Mouse (Mus musculus) lung, postnatal 4 days (tissue): Measurements from ENCODE around the gene Isca1.
A peak's percentile ranks its signal among the peaks of the same experiment; 100 is the strongest.
"Not testable (repeated sequence)": the region's sequence is repeated elsewhere in the genome, so short reads cannot be mapped to it uniquely, and the experiment has no call there.

ENCODE experiments used
- DNase-seq, 2 experiments: peaks; one replicate each; pipeline ENCODE4 v3.0.0; 2021

Gene Isca1

DNA sequence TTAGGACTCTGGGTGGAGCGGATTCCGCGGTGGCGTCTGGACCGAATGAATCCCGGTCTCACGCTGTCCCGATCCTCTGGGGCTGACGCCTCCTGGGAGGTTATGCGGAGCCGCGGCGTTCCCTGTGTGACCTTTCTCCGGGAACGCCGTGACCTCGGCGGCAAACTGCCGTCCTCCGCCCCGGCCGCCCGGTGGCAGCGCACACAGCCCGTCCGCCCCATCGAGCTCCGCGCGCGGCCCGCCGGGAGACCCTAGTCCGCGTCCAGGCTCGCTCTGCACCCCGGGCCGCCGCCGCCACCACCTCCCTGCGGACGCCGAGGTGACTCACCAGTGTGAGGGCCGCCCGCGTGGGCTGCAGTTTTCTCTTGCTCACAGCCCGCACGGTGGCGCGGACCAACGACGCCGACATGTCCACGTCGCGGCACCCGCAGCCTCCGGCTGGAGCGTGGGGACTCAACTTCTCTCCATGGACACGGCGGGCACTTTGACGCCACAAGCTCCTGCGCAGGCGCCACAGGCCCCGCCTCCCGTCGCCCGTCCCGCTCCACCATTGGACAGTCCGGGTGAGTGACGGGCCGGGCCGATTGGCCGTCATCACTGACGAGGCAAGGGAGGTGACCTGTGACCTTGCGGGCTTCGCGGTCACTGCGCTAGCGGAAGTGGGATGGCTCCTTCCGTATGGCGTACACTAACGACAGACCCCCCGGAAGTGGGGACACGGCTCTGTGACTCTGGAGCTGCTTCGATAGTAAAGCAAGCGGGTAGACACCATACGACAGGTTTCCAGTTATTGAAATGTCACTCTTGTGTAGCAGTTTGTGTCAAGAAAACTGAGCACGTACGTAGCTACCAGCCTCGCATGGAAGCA, at the start of gene Isca1:
Gene Isca1 (minus strand): TSS at position 515 of the 868 bp plus-strand sequence.
- DNase-seq, result peak; percentile 99 to 100

GRCm38 (mm10) chr13:59817352-59817751, 47.7 kb upstream of the Isca1 start:
- no peak for DNase-seq

GRCm38 (mm10) chr13:59814109-59814591, 44.5 kb upstream of the Isca1 start:
- peak in 1 of 2 experiments; percentile 56 for DNase-seq

- no peak for DNase-seq
Measured at GRCm38 (mm10) chr13:59811581-59811980, 42.0 kb upstream of the Isca1 start.

DNA sequence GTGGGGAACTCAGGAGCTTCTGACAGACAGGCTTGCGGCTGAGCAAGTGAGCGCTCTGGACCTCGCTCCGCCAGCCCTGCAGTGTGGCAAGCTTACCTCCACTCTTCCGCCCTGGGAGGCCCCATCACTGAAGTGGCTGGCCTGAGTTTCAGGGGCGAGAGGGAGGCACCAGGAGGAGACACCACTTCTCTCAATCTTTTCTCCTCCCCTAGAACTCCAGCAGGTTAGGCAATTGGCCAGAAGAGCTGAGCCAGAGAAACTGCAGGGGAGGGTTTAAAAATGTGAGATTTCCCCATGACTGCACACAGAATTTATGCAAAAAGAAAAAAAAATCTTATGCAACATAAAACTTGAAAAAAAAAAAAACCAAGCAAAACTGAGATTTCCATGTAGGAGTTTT, 31.4 kb upstream of the Isca1 start:
- peak; percentile 9 to 30 for DNase-seq

- no peak for DNase-seq
Measured at GRCm38 (mm10) chr13:59800077-59800476, 30.5 kb upstream of the Isca1 start.

GRCm38 (mm10) chr13:59798306-59798705, 28.7 kb upstream of the Isca1 start:
- DNase-seq, result no peak

- no peak for DNase-seq
Measured at GRCm38 (mm10) chr13:59796466-59796848, 26.8 kb upstream of the Isca1 start.

GRCm38 (mm10) chr13:59795807-59796465, 26.3 kb upstream of the Isca1 start:
- no peak for DNase-seq

- DNase-seq, result no peak
Measured at GRCm38 (mm10) chr13:59794786-59795185, 25.2 kb upstream of the Isca1 start.

- no peak for DNase-seq
Measured at GRCm38 (mm10) chr13:59782145-59782544, 12.5 kb upstream of the Isca1 start, which contains the start of gene Gm49354. Gene Gm49354, minus strand, starts transcription at chr13:59782245.

GRCm38 (mm10) chr13:59779744-59780264, 10.2 kb upstream of the Isca1 start:
- DNase-seq, result not testable (repeated sequence)

GRCm38 (mm10) chr13:59779213-59779612, 9.6 kb upstream of the Isca1 start:
- DNase-seq, result no peak

DNA sequence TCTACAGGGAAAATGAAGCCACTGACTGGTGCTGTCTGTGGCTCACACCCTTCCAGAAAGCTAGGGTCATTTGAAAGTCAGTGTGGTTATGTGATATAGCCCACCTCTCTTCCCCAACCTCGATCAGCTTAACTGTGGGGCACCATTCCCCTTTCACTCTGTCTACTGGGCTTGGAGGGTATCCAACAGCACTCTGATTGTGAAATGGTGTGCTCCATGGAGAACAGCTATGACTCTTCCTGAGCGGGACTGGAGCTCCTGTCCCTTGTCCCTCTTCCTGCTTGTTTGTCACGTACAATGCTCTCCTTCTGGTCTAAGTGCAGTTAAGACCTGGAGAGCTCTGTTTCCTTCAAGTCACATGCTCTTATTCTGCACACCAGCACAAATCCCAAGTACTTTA, 5.6 kb upstream of the Isca1 start:
- peak in 1 of 2 experiments; percentile 14 for DNase-seq

GRCm38 (mm10) chr13:59771257-59771656, 1.6 kb upstream of the Isca1 start:
- peak; percentile 81 to 89 for DNase-seq

- no peak for DNase-seq
Measured at GRCm38 (mm10) chr13:59770847-59771246, 1.2 kb upstream of the Isca1 start.

DNA sequence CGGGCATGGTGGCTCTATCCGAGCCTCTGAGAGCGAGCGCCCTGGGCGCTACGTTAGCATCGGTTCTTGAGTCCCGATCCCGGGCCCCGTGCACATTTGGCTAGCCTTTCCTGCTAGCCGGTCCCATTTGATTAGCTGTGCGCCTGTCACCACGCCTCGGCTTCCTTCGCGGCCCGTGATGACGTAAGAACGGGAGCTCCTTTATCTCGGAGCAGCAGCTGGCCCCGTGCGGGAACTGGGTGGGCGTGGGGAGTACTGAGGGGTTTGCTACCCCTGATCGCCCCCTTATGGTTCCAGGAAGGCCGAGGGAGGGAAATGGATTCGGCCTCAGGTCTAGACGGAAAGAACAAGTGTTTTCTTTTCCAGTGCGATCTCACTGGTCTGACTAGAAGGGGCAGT, 553 bp upstream of the Isca1 start:
- DNase-seq, result peak; percentile 91 to 92

- DNase-seq, result peak in 1 of 2 experiments; percentile 18
Measured at GRCm38 (mm10) chr13:59768531-59768930, 1.1 kb downstream of the Isca1 start.

DNA sequence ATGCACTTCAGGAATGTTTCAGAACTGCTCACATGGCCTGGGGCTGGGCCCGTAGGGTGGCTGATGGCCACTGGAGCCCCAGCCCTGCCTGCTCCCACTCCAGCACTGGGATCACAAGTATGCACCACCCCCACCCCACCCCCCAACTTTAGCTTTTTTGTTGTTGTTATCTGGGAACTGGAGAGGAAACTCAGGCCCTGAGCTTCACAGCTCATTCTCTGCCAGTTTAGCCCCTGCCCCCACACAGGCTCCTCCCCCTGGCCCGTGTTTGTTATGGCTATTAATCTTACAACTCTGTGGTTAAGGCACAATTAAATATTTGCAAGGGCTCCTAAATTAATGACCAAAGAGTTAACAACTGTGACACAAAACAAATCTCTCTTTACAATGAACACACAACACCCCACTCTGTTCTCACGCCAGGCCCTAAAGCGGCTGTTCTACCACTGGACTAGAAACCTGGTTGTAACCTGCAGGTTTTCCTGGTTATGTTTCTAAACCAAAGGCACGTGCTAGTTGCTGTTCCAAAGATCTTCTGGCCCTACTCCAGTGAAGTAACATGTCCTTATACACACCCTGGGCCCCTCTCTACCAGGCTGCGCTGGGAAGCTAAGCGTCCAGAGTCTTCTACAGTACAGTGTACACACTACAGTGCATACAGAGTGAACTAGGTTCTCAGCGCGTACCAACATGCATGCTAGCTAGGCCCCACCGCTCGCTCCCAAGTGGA, 2.7 kb downstream of the Isca1 start:
- peak; percentile 50 to 63 for DNase-seq

DNA sequence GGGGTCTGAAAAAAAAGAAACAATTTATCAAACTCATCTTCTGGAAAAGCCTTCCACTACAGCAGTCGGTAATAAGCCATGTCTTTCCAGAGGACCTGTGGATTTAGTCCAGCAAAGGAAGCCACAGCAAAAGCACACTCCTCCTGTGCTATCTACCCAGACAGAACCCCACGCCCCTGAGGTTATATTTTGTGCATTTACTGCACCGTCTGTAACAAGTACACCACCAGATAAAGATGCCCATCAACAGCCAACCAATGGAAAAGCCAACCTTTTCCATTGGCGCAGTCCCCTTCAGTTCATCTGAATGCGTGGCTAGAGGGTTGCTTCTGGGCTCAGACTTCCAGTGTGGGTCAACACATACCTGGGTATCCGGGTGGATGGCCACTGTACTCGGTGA, 6.8 kb downstream of the Isca1 start:
- DNase-seq, result no peak

- DNase-seq, result peak in 1 of 2 experiments; percentile 56
Measured at GRCm38 (mm10) chr13:59756906-59757305, 12.7 kb downstream of the Isca1 start.

DNA sequence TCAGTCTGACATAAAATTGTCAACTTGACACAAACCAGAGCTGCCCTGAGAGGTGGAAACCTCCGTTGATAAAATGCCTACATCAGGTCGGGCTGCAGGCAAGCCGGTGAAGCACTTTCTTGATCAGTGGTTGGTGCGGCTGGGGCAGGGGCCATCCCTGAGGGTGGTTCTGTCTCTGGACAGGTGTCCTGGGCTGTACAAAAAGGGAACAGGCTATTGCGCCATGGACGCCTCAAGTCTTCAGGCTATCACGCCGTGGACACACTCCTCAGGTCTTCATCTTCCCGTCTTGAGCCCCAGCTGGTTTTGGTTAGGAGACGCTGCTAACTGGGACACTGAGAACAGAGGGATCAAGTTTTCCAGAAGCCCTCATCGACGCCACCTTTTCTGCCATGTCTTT, 19.3 kb downstream of the Isca1 start:
- no peak for DNase-seq

- no peak for DNase-seq
Measured at GRCm38 (mm10) chr13:59746711-59747110, 22.9 kb downstream of the Isca1 start, which contains the start of gene 1700014D04Rik. Gene 1700014D04Rik, minus strand, starts transcription at chr13:59746752.
